Mouse (Mus musculus) inflammation-experienced regulatory T-cells, adult 6 months (primary cell): ENCODE data around the gene Mllt3. TPM values are rescaled to one million over a fixed set of nuclear protein-coding genes. Genes with fewer than 3 reads are reported as not detected.
"Not testable (repeated sequence)": the region's sequence is repeated elsewhere in the genome, so short reads cannot be mapped to it uniquely, and the experiment has no call there.

Source experiments
- ATAC-seq: one replicate; pipeline ENCODE4 v1.8.0; 2017
- polyA plus RNA-seq, 3 experiments: library from polyadenylated mRNA; unstranded; fragments of 100-300 nt; shearing (Covaris generic); gene quantifications; one replicate each; pipeline ENCODE4 v1.2.1; 2017

Mllt3 gene
- polyA plus RNA-seq, 3 experiments from 2014 or later = 91.7 to 126 (median 120) TPM

DNA sequence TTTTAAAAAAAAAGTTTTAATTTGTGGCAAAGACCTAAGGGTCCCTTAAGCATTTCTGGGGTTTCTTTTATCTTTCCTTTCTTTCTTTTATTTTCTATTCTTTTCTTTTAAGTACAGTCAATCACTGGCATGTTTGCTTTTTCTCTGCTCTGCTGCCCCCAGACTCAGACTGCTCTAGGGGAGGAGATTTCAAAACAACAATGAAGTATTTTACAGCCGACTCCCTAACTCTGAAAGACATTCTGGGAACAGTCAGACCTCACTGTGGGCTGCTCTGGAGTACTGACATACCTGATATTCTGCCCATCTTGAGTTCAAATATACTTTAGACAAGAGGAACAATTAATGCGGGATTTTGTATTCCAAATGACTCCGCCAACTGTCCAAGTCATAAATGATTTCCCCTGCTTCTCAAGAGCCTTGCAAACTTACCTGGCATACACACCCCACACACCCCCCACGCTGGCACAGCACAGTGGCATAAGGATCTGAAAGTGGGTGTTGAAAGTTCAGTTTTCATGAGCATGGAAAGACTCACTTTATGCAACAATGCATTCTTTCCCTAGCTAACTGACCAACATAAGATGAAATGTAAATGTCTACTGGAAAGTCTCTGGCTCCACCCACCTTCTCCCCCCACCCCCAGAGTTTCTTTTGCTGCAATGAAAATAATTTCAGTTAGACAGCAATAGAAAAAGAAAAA lies 21.1 kb downstream of the Mllt3 start:
- no peak for ATAC-seq

DNA sequence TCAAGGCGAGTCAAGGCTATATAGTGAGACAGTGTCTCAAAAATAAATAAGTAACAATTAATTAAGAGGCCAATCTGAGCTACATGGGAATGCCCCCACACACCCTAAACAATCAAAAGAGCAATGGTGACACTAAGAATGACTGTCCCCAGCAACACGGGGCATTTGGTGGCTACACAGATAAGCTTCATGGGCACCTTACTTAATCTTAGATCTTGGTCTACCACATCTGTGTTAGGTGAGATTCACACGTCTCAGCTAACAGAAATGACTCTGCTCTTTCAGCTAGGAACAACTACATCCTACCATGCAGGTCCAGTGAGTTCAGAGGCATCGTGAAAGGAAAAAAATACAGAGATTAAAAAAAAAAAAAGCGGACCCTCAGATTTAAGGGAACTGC lies 22.7 kb downstream of the Mllt3 start:
- peak; percentile 23 for ATAC-seq

DNA sequence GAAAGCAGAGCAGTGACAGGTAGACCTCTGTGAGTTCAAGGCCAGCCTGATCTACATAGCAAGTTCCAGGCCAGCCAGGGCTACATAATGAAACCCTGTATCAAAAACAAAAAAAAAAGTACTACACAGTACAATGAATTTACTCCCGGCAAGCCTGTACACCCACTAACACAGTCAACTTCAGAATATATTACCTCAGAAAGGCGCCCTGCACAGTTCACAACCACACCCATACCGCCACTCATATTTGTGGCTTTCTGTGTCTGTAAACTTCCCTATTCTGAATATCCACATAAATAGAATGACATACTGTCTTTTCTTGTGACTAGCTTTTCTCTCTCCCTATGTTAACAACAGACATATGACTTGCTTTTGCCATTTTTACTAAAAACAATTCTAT lies 27.4 kb downstream of the Mllt3 start:
- ATAC-seq = no peak

DNA sequence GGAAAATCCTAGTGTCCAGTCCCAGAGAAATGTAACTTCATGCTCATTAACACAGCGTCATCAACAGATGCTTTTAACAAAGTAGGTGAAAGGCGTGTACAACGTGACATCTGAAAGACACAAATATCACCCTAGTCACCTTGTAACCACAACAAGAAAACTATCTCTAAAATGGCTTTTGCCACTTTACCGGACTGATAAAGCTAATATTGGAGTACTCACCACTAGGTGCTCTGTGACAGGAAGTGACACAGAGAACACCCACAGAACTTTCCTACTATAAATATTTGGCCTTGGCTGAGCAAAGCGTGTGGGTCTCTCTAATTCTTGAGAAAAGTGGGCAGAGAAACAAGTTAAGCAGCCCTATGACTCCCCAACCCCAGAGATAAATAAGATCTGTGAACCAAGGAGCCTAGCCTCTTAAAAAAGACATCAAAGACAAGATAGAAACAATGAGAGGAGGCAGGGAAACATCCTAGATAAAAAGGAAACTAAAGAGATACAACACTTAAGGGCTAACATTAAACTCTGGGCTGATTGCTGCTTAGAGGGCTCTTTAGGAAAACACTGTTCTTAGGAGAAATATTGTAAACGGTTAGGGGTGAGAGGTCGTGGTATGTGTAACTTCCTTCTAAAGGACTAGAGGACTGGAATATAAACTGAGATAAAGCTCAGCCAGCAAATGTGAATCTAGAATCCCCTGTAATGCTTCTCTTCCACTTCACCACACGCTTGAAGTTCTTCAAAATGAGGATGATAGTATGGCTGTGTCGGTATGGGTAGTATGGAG lies 29.8 kb downstream of the Mllt3 start:
- ATAC-seq = peak; percentile 89

DNA sequence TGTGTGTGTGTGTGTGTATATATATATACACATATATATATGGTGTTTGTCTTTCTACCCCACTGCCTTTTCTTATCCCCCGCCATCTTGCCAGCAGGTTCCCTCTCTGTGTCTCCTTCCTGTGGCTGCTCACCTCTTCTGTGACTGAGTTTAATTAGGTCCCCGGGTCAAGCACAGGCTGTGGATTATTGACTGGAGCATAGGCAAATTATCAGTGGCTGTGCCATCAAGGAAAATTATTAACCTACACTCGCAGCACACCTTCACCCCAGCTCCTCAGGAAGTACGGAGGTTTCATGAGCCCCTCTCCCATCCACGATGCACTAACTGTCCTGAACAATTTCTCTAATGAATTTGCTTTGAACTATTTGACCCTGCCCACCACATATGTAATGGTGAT lies 41.5 kb downstream of the Mllt3 start:
- ATAC-seq = no peak

DNA sequence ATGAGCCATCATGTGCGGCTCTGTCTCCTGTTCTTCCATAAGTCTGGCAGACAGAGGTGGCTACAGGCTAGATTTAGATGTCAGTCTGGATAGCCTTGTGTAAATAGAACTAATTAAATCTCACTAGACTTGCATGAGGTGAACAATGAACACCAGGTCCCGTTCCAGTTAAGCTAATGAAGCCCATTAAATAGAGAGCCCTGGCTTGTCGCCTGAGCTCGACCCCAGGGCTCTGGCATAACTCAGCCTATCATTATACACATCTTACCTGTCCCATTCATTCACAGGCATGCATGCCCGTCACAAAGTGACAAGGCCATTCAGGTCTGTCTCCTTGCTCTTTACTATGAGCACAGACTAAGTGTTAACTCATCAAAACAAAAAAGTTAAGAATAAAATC lies 42.2 kb downstream of the Mllt3 start:
- ATAC-seq = no peak

DNA sequence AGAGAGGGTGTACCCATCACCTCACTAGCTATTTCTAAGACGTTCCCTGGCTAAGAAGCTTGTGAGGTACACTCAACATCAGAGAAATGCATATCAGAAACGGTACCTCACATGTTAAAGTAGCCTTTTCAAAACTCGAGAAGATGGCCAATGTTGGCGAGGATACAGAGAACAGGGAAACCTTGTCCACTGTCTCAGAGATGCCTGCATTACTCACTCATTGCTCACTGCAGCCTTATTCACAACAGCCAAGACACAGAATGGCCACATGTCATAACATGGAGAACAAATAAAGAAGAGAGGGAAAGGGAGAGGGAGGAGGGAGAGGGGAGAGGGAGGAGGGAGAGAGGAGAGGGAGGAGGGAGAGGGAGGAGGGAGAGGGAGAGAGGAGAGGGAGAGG lies 47.9 kb downstream of the Mllt3 start:
- ATAC-seq = no peak

DNA sequence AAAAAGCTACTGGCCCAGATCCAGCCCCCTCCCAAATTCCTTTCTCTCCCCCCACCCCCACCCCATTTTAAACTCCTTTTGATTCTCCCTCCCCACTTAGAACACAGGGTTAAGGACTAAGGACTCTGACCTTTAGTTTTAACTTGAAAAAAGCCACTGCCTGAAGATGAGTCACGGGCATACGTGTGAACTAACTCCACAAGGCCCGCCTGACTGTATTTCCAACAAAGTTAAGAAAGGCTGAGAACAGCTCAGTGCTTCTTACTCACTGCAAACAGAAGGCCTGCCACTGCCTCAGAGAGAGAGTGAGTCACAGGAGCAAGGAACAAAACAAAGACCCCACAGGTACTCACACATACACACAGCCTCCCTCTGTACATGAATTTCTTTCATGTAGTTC lies 48.6 kb downstream of the Mllt3 start:
- ATAC-seq = peak; percentile 75

DNA sequence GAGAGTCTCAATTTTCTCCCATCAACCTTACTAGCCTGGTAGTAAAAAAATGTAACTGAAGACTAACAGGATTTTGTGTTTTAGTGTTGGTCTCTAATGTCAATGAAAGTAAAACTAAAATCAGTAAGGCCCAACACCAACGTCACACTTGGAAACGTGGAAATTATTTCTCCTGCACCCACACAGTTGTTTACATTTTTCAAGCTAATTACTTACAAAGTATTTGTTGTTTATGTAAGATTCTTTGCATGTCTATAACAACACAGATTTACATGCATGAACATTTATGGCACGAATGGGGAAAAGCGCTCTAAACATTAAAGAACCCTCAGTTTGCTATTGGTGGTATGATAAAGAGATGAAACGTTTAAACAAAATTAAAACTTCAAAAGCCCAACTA lies 49.1 kb downstream of the Mllt3 start:
- ATAC-seq = peak; percentile 26

DNA sequence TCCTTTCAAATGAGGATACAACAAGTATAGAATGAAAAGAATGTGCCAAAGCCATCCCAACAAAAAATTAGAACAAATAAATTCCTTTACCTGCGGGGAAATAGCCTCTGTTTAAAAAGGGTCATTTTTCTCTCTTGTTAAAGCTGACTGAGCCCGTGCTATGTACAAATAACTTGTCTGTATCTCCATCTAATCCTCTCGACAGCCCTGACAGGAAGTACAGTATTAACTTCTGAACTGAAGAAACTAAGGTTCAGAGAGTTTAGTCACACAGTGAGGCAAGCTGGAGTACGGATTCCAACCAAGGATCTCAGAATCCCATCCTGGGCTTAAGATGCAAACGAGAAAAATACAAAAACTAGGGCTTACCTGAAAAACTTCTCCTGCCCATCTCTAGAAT lies 50.6 kb downstream of the Mllt3 start:
- ATAC-seq = peak; percentile 19

DNA sequence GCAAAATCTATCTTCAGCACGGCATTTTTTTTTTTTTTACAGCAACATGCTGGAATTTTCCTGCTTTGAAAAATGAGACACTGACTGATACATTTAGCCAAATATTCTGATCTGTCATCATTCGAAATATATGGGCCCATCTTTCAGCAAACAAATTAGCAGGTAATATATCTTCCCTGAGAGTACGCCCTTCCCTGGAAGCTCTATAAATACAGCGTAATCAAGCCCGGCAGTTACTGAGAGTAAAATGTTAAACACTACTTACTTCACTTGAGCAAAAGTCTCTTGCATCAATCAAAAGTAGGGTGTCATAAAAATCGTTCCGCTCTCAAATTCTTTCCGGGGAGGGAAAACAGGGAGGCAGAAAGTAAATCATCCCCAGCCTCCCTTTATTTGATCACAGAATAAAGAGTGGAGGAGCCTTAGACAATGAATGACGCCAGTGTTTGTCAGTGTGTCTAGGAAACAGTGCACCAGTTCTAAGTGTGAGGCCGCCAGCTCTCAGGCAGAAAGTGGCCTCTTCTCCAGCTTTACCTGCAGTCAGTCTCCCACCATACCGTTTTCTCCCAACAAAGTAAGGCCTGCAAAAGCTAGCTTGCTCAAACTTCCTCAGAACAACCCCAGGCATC lies 55.2 kb downstream of the Mllt3 start:
- ATAC-seq = no peak

DNA sequence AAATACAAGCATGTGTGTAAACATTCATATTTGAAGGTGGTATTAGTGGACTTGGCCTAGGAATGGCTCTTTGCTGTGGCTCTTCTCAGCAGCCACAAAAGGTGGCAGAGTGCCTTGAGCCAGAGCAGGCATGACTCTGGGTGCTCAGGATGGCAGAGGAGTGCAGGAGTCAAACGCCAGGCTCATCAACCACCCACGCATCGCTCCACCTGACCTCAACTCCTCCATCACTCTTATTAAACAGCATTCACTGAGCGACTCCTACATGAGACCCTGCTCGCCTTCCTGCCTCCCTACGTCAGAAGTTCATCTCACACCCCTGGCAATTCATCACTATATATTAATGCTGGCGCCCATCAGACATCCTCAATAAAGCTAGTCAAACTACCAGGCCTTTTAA lies 67.3 kb downstream of the Mllt3 start:
- ATAC-seq = peak; percentile 58

DNA sequence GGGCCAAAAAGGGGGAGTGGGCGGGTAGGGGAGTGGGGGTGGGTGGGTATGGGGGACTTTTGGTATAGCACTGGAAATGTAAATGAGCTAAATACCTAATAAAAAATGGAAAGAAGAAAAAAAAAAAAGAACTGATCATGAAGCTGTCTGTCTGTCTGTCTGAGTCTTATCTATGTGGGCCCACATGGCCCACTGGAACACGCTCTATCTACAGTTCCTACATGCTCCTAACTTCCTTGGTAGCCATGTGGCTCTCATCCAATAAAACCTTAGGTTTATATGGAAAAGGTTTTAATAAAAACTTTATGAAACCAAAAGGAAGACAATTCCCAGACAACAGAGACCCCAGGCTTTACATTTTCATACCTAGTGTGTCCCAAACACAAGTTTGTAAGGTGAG lies 68.3 kb downstream of the Mllt3 start:
- ATAC-seq = not testable (repeated sequence)

DNA sequence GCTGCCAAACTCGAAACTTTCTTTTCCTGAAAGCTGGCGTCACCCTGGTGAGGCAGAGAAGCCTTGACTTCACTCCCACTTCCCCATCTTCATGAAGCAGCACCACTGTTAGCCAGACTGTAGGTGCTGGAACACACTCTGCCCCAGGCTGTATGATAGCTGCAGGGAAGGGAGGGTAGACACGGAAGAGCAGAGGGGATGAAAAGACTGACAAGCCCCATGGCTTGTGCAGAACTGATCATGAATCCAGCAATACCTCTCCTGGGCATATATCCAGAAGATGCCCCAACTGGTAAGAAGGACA lies 69.4 kb downstream of the Mllt3 start:
- ATAC-seq = no peak

DNA sequence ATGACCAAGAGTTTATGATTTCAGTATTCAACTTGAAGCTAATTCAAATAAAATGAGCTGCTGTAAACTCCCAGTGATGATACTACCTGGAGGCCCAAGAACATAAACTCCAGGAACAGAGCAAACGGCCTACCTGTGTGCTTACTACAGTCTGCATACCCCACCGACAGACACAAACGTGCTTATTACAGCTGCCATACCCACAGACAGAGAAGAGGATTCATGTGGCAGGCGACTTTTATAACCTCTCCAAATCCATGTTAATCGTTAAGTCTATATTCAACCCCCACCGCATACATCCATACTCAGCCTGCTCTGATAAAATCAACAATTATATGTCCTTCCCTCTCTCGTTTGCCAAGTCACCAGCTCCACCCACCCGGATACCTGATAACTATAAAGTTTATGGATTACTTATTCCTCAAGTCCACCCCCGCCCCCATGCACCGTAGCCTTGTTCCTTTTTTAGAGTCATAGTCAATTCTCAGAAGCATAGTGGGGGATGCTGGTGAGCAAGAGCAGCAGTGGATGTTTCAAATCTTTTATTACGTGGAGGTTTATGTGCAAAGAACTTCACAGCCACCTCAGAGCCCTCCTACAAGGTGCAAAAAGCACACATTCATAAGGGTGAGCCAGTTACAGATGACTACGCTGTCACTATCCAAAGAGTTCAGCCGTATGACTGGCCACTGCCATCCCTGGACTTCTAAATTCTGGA lies 70.0 kb downstream of the Mllt3 start:
- ATAC-seq = no peak

DNA sequence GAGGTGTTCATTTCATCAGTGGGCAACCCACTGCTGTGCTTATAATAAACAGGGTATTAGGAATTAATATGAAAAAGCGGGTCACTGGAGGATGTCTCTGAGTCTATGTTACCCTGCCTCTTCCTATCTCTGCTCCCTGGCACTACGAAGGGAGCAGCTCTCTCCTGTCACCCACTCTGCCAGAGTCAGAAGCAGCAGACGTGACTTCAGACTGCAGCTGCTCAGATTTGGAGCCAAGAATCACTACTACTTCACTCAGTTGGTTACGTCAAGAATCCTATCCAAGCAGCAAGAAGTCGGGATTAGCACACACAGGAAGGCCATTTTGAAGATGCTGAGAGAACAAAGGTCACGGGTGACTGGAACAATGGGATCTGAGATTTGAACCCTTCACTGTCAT lies 71.3 kb downstream of the Mllt3 start:
- ATAC-seq = no peak

DNA sequence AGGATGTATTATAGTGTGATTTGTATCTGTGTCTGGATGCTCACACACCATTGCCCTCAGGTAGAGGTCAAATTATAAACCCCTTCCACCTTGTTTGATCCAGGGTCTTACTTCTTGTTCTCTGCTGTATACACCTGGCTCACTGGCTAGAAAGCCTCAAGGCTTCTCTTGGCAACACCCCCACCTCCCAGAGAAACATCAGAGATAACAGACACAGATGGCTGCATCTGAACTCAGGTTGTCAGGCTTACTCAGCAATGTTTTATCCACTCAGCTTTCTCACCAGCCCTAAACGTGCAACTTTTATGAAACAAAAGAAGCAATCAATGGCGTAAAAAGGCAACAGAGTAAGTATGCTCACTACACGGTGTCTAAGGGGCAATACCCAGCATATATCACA lies 75.3 kb downstream of the Mllt3 start:
- no peak for ATAC-seq

DNA sequence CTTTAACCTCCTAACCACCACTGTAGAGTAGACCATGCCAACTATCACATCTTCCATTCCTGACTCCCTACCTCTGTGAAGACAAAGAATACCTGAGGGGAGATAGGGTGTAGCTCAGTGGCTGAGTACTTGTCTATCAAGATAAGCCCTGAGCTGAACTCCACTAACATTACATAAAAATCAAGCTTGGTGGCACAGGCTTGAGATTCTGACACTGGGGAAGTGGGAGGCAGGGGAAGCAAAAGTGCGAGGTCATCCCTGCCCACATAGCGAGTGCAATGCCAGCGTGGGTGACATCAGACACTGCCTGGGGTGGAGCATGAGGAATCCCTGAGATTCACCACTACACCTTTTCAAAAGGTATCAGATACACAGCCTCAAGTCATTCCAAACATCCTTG lies 76.0 kb downstream of the Mllt3 start:
- ATAC-seq = no peak

DNA sequence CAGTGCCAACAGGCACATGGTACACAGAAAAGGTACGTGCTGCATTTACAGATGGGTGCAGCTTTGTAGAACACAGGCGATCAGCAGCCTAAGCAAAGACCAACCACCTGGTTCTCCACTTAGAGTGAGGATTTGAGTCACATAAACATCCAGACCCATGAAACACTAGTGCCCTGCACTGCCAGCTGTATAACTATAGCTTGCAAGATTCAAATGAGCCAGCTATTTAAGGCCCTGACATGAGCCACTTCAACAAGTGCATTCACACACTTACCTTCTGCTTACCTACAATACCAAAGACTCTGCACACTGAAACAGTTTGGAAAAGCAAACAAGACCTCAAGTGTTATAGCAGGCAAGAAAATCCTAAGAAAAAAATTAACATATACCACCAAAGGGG lies 78.0 kb downstream of the Mllt3 start:
- no peak for ATAC-seq

DNA sequence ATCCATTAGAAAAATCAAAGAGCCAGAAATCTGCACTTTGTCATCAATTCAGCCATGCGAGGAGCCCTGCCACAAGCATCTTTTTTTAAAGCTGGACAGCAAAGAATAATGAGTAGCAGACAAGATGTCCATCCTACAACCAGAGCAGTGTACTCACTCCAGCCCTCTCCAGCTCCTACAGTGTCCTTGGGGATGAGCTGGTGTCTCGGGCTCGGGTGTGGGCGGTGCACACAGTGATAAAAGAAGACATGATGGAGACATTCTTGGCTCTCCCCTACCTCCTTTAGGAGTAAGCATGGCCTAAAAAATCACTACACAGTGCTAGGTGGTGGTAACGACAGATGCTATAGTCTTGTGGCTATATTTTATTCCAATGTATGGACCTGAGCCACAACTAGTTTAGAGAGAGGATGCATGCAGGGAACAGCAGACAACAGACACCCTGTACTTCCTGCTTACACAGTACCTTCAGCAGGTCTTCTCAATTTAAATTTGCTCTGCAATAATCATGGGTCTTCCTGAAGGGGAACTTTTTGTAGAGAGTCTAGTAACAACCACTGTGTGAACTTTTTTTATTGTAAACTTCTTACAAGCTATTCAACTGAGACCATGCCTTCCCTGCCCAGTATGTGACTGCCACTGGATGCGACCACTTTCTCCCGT lies 78.6 kb downstream of the Mllt3 start:
- peak; percentile 71 for ATAC-seq

DNA sequence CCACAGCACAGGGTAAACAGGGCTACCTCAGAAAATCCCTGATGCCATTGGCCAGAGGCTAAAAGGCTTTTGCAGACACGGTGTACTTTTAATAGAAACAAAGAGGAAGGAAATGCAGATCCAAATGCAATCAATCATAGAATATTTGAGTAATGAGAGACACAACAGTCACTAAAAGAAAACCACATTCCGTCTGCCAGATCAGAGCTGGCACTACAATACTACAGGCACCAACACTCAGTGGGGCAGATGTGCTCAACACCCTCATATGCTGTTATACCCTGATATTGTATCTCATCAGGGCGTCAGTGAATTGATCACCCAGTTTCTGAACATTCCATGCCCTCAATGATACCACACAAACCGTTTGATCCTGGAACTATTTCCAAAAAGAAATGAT lies 79.4 kb downstream of the Mllt3 start:
- ATAC-seq = no peak

DNA sequence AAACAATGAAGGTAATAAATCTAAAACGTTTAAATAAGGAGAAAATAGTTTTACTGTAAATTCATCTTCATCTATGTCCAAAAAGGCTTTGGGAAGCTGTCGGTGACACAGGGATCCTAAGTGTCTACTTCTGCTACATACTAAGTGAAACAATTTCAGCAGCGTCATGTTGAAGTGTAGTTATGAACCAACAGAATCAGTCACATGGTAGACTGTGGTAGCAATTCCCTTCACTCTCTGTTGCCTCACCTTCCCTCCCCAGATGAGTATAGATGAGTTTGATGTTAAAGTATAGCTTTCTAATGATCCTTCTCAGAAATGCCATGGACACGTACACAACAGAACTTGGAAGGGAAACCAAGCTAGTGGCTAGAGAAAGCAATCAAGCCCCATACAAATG lies 79.9 kb downstream of the Mllt3 start:
- no peak for ATAC-seq

DNA sequence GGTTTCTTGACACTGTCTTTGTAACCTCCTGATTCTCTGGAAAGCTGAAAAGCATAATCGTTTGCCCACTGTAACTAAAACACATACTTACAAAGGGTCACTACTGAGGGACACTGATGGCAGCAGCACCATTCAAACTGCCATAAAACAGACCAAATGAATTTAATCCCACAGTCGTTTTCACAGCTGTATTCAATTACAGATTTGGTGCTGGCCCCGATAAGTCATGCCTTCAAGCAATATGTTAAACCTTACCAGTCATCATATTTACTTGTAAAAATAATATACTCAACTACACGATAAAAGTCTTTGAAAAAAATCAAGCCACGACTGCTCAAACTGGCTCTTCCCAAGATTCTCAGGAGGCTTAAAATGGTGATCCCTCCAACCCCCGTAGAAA lies 83.7 kb downstream of the Mllt3 start:
- ATAC-seq = no peak
